Mouse (Mus musculus): ENCODE results near the gene Slc22a1. TPM values are rescaled to one million over a fixed set of nuclear protein-coding genes. Genes with fewer than 3 reads are reported as not detected.

The Slc22a1 gene
- total and polyA plus RNA-seq, 2 experiments from 2014 or later, result 33.5 TPM; not detected in 1

DNA sequence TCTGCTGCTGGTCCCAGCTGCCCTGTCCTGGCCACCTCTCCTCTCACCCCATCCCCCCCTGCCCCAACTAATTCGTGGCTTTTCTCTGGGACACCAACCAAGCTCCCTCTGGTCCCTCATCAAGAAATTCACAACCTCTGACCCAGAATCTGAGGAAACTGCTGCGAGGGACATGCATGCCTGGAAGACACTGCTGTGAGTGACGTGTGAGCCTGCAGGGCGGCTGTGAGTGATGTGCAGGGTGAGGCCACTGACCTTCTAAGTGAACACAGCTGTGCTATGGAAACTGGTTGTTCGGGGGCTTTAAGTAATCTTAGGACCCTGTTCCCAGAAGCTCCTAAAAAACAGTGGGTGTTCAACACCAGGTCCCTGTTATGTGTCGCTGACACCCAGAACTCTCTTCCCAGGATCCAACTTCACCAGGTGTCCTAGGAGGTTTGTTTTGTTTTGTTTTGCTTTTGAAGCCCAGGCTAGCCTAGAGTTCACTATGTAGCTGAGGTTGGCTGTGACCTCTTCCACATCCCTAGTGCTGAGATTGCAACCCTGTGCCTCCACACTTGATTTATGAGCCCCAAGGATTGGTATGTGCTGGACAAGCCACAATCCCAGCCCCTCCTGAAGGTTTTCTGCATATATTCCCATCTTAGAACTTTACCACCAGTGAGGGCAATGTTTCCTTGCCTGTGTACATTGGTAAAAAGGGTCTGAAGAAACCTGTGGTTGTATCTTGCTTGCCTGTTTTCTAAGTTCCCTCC, 44.5 kb downstream of the Slc22a1 start:
- ATAC-seq (ENCODE audit: insufficient read depth, low read depth) (no peak), DNase-seq (ENCODE audit: low spot score) (no peak)
- no peak overlapping the region for H3K9ac ChIP-seq (replicated peaks; ENCODE audit: low read depth, low read length)
- H3K27ac ChIP-seq (ENCODE audit: low read depth), result no peak overlapping the region
- TF ChIP-seq CTCF (IDR thresholded peaks at IDR 0.05; ENCODE audit: low read depth) (no peak), EP300 (IDR thresholded peaks at IDR 0.05; ENCODE audit: low read depth) (no peak)
- no peaks in the 10 kb centered on the region for H3K36me3 ChIP-seq (replicated peaks; ENCODE audit: control insufficient read depth, insufficient read depth, low read length)
- no peak overlapping the region for H3K4me3 ChIP-seq (ENCODE audit: low read depth, low read length)
- H3K4me1 ChIP-seq (ENCODE audit: control insufficient read depth, insufficient read depth), result peaks cover 9% of the 10 kb centered on the region
- no peak overlapping the region for H3K4me2 ChIP-seq (ENCODE audit: low read depth, low read length)
- no peaks in the 10 kb centered on the region for H3K27me3 ChIP-seq (ENCODE audit: control insufficient read depth, insufficient read depth, low read length)
- 60% methylated on average over 6 of the region's 6 CpGs for WGBS
- no peaks in the 10 kb centered on the region for H3K9me3 ChIP-seq (replicated peaks; ENCODE audit: control insufficient read depth, low read length)

DNA sequence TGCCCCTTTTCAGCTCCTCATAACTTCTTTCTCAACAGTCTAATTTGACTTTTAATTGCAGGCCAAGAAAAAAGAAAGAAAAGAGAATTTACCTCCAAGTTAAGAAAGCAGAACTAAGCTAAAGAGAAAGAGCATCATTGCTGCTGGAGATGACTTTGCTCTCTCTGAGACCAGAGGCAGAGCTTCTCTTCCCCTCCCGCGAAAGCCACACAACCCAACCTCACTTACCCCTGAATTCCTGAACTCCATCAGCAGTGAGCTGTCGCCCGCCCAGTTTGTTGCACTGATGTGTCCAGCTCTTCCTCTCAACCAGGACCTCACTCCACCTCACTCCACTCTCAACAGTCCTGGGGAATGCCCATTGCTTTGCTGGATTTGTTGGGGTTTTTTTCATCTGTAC, 47.6 kb downstream of the Slc22a1 start:
- H3K4me1 ChIP-seq (ENCODE audit: control insufficient read depth, insufficient read depth), result peaks cover 9% of the 10 kb centered on the region
- peaks cover 13% of the 10 kb centered on the region for H3K9me3 ChIP-seq (replicated peaks; ENCODE audit: control insufficient read depth, low read length)
- H3K27ac ChIP-seq (ENCODE audit: low read depth), result no peak overlapping the region
- no peaks in the 10 kb centered on the region for H3K27me3 ChIP-seq (ENCODE audit: control insufficient read depth, insufficient read depth, low read length)
- H3K36me3 ChIP-seq (replicated peaks; ENCODE audit: control insufficient read depth, insufficient read depth, low read length), result no peaks in the 10 kb centered on the region
- no peak for DNase-seq (ENCODE audit: low spot score)
- 71% methylated on average over 4 of the region's 4 CpGs for WGBS
- no peak overlapping the region for H3K9ac ChIP-seq (replicated peaks; ENCODE audit: low read depth, low read length)
- no peak overlapping the region for H3K4me3 ChIP-seq (ENCODE audit: low read depth, low read length)
- no peak for ATAC-seq (ENCODE audit: insufficient read depth, low read depth)
- TF ChIP-seq CTCF (IDR thresholded peaks at IDR 0.05; ENCODE audit: low read depth) (no peak), EP300 (IDR thresholded peaks at IDR 0.05; ENCODE audit: low read depth) (no peak)
- no peak overlapping the region for H3K4me2 ChIP-seq (ENCODE audit: low read depth, low read length)

DNA sequence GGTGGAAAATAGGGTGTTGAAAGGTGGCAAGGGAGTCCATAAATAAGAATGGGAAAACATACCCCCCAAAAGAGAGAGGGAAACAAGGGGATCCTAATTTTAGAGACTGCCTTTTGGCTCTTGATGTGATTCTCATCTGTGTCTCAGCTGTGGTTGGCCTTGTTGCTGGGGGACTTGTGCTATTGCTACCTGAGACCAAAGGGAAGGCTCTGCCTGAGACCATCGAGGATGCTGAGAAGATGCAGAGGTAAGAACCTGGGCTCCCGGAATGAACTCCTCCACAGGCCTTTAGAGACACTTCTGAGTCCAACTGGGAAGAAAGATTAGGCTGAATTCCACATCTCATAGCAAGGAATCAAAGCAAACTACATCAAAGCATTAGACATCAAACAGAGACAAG, 56.0 kb downstream of the Slc22a1 start:
- Histone ChIP-seq H3K9me3 (replicated peaks; ENCODE audit: control insufficient read depth, low read length) (0 out of 2 replicates have a peak, but pooled peaks cover under 1% of the 10 kb centered on the region), H3K27ac (ENCODE audit: low read depth) (no peak overlapping the region), H3K4me1 (ENCODE audit: control insufficient read depth, insufficient read depth) (no peaks in the 10 kb centered on the region), H3K27me3 (ENCODE audit: control insufficient read depth, insufficient read depth, low read length) (no peaks in the 10 kb centered on the region), H3K9ac (replicated peaks; ENCODE audit: low read depth, low read length) (no peak overlapping the region), H3K36me3 (replicated peaks; ENCODE audit: control insufficient read depth, insufficient read depth, low read length) (no peaks in the 10 kb centered on the region), H3K4me3 (ENCODE audit: low read depth, low read length) (no peak overlapping the region), H3K4me2 (ENCODE audit: low read depth, low read length) (no peak overlapping the region)
- 76% methylated on average over 2 of the region's 2 CpGs for WGBS
- ATAC-seq (ENCODE audit: insufficient read depth, low read depth) (no peak), DNase-seq (ENCODE audit: low spot score) (no peak)
- TF ChIP-seq CTCF (IDR thresholded peaks at IDR 0.05; ENCODE audit: low read depth) (no peak), EP300 (IDR thresholded peaks at IDR 0.05; ENCODE audit: low read depth) (no peak)

DNA sequence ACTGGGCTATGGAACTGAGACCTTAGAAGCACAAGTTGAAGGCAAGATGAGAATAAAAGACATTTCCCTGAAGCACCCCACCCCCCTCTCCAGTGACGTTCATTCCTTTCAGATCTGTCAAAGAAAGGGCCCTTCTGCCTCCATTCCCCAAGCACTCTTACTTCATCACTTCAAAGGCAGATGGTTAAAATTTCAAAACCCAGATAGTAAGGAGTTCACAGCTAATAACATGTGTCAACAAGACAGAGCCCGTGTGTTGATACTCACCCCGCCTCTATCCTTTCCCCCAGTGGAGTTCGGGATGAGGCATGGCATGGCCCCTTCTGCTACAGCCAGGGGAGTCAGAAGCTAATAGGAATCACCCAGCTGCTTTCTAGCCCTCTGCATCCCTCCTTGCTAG, 60.2 kb downstream of the Slc22a1 start:
- no peak overlapping the region for H3K4me2 ChIP-seq (ENCODE audit: low read depth, low read length)
- 61% methylated on average over 4 of the region's 4 CpGs for WGBS
- no peak overlapping the region for H3K9ac ChIP-seq (replicated peaks; ENCODE audit: low read depth, low read length)
- TF ChIP-seq CTCF (IDR thresholded peaks at IDR 0.05; ENCODE audit: low read depth), result no peak
- no peak for TF ChIP-seq EP300 (IDR thresholded peaks at IDR 0.05; ENCODE audit: low read depth)
- no peak for ATAC-seq (ENCODE audit: insufficient read depth, low read depth)
- no peak overlapping the region for H3K4me3 ChIP-seq (ENCODE audit: low read depth, low read length)
- H3K27ac ChIP-seq (ENCODE audit: low read depth), result no peak overlapping the region
- no peaks in the 10 kb centered on the region for H3K27me3 ChIP-seq (ENCODE audit: control insufficient read depth, insufficient read depth, low read length)
- no peaks in the 10 kb centered on the region for H3K4me1 ChIP-seq (ENCODE audit: control insufficient read depth, insufficient read depth)
- H3K36me3 ChIP-seq (replicated peaks; ENCODE audit: control insufficient read depth, insufficient read depth, low read length), result no peaks in the 10 kb centered on the region
- no peak for DNase-seq (ENCODE audit: low spot score)
- H3K9me3 ChIP-seq (replicated peaks; ENCODE audit: control insufficient read depth, low read length), result no peaks in the 10 kb centered on the region

DNA sequence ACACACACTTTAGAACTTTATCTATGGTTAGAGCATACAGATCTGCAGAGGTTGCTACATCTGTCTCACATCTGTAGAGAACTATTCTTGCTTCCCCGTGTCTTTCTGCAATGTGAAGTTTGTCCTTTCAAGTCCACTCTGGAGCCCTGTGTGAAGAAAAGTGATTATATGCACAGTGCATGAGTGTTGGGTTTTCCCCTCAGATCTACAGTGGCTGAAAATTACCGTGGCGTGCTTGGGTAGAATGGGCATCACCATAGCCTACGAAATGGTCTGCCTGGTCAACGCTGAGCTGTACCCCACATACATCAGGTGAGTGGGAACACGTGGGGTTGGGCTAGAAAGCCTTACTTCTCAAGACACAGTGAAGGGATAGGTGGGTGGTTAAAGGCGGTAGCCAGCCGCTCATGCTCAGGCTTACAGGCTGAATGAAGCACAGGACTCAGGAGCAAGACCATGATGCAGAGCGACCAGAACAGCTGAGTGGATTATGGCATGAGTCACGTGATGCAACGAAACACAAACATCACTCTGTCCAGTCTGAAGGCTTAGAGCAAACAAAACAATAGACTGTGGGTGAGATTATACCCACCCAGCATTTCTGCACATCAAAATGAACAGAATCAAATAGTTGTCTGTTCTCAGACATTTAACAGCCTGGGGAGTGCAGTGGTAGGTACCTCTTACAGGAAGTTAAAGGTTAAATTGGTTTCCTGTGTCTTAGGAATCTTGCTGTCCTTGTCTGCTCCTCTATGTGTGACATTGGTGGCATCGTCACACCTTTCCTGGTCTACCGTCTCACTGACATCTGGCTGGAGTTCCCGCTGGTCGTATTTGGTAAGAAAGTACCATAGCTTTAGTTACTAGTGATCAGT, 60.9 kb downstream of the Slc22a1 start:
- H3K4me2 ChIP-seq (ENCODE audit: low read depth, low read length), result no peak overlapping the region
- H3K4me3 ChIP-seq (ENCODE audit: low read depth, low read length), result no peak overlapping the region
- no peak for ATAC-seq (ENCODE audit: insufficient read depth, low read depth)
- H3K36me3 ChIP-seq (replicated peaks; ENCODE audit: control insufficient read depth, insufficient read depth, low read length), result no peaks in the 10 kb centered on the region
- H3K27ac ChIP-seq (ENCODE audit: low read depth), result no peak overlapping the region
- H3K4me1 ChIP-seq (ENCODE audit: control insufficient read depth, insufficient read depth), result no peaks in the 10 kb centered on the region
- no peaks in the 10 kb centered on the region for H3K9me3 ChIP-seq (replicated peaks; ENCODE audit: control insufficient read depth, low read length)
- H3K27me3 ChIP-seq (ENCODE audit: control insufficient read depth, insufficient read depth, low read length), result no peaks in the 10 kb centered on the region
- no peak overlapping the region for H3K9ac ChIP-seq (replicated peaks; ENCODE audit: low read depth, low read length)
- WGBS, result 78% methylated on average over 15 of the region's 15 CpGs
- TF ChIP-seq EP300 (IDR thresholded peaks at IDR 0.05; ENCODE audit: low read depth), result no peak
- TF ChIP-seq CTCF (IDR thresholded peaks at IDR 0.05; ENCODE audit: low read depth), result no peak
- no peak for DNase-seq (ENCODE audit: low spot score)

Data from heart, postnatal 0 days (tissue).